Mouse (Mus musculus) brain, embryonic 14.5 days (tissue): Measurements from ENCODE around the gene 2610507B11Rik.

Experiments
- CTCF ChIP-seq: fragments of 200-500 bp; IDR thresholded peaks from 2 replicates; pipeline ENCODE4 v1.5.1; 2012; ENCODE audit warnings: inconsistent platforms, mild to moderate bottlenecking, moderate library complexity, borderline replicate concordance; ENCODE audit not compliant: insufficient read depth, insufficient read length; ENCODE audit errors: extremely low read depth
- POLR2A ChIP-seq: fragments of 200-500 bp; IDR thresholded peaks from 2 replicates; pipeline ENCODE4 v1.6.1; 2012; ENCODE audit warnings: mild to moderate bottlenecking, inconsistent platforms, borderline replicate concordance; ENCODE audit not compliant: poor library complexity, insufficient read depth, insufficient read length, severe bottlenecking; ENCODE audit errors: extremely low read depth

DNA sequence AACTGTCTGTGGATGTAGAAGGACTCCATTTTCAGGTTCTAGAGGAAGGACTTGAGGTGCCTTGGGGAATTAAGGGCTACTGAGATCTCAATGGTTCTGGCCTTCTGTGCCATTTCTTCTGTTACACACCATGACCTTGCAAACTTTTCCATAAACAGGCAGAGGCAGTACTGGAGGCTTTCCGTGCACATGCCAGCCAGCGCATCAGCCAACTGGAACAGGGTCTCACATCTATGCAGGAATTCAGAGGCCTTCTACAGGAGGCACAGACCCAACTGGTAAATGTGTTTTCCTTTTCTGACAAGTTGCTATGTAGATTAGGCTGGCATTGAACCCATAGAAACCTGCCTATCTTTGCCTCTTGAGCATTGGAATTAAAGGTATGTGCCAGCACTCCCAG, 52.1 kb downstream of the 2610507B11Rik start:
- TF ChIP-seq POLR2A (no peak), CTCF (no peak)
